Mouse (Mus musculus): Measurements from ENCODE around the gene Card9.

GRCm38 (mm10) chr2:26357484-26357883, 3.2 kb downstream of the Card9 start:
- TF ChIP-seq POLR2A (IDR thresholded peaks at IDR 0.05; ENCODE audit: insufficient read depth, low read depth, low read length) = no peak
- no peak for TF ChIP-seq CTCF (IDR thresholded peaks at IDR 0.05; ENCODE audit: insufficient read depth, low read depth, low read length)
